Mouse (Mus musculus): Measurements from ENCODE around the gene Tnip2. TPM values are rescaled to one million over a fixed set of nuclear protein-coding genes. Genes with fewer than 3 reads are reported as not detected.

The Tnip2 gene
- polyA plus RNA-seq, 1 experiment from 2014 or later = 6.0 TPM

DNA sequence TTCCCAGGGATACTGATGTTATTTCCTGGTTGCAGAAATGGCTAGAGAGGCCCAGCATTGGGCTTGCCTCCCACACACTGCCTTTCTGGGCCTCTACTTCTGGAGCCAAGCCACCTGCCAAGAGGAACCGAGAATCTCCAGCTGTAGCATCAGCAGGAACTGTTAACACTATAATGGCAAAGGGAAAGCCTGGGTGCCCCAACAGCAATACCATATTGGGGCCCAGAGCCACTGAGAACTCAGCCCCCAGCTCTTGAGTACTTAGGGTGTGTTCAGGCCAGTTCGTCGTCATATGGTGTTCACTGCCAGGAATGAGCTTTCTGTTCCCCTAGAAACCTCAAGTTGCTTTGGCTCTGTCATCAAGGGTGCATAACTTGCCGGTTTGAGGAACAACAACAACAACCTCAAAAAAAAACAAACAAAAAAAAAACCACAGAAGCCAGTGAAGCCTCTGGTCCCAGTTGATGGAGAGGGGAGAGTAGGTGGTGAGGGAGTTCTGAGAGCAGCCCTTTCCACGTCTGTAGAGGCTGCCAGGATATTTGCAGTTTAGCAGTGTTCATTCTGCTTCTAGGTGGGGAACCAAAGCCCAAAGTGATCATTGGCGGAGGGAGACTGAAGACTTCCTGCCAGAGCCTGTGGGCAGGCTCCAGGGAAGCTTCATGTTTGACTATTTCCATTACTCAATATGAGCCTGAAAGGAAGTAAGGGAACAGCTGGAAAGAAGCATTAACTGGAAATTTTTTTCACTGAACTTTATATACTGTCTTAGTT lies 26.3 kb downstream of the Tnip2 start:
- Histone ChIP-seq H3K4me3 (no peak overlapping the region), H3K27me3 (ENCODE audit: low read depth, poor library complexity, severe bottlenecking) (no peaks in the 10 kb centered on the region), H3K27ac (no peak overlapping the region), H3K4me1 (no peaks in the 10 kb centered on the region), H3K9me3 (replicated peaks) (no peaks in the 10 kb centered on the region), H3K36me3 (peaks cover 47% of the 10 kb centered on the region)
- 83% methylated on average over 6 of the region's 6 CpGs for WGBS
- DNase-seq (ENCODE audit: low spot score) = no peak

DNA sequence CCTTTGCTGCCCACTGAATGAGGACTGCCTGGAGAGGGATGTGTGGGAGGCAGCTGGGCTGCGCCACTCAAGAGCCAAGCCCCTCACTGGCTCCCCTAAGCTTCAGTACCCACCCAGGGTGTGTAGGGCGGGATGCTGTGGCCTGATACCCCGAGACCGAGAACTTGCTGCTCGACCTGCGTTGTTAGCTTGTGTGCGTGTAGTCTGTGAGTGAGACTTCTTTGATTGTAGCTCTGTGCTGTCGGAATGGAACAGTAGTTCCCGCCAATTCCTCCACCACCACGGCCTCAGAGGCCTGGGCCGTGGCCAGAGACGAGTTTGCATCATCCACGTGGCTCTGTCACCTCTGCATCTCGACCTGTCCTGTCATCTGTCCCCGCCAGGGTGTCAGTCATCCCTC lies 28.1 kb downstream of the Tnip2 start:
- Histone ChIP-seq H3K9me3 (replicated peaks) (no peaks in the 10 kb centered on the region), H3K27me3 (ENCODE audit: low read depth, poor library complexity, severe bottlenecking) (no peaks in the 10 kb centered on the region), H3K4me1 (no peaks in the 10 kb centered on the region), H3K27ac (no peak overlapping the region), H3K4me3 (no peak overlapping the region), H3K36me3 (peaks cover 65% of the 10 kb centered on the region)
- no peak for DNase-seq (ENCODE audit: low spot score)
- 93% methylated on average over 15 of the region's 15 CpGs for WGBS

DNA sequence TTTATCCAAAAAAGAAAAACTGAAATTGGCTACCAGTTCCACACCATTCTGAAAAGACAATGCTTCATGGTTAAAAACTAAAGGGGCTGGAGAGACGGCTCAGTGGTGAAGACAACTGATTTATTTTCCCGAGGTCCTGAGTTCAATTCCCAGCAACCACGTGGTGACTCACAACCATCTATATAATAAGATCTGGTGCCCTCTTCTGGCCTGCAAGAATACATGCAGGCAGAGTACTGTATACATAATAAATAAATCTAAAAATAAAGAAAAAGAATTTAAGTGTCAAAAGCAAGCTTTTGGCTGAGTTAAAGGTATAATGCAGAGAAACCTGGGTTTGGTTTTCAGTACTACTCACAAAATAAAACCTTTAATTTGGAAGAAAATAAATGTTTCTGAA lies 32.9 kb downstream of the Tnip2 start:
- 80% methylated on average over 3 of the region's 3 CpGs for WGBS
- H3K36me3 ChIP-seq = peaks cover 94% of the 10 kb centered on the region
- no peak overlapping the region for H3K4me3 ChIP-seq
- H3K27me3 ChIP-seq (ENCODE audit: low read depth, poor library complexity, severe bottlenecking) = no peaks in the 10 kb centered on the region
- no peak for DNase-seq (ENCODE audit: low spot score)
- no peaks in the 10 kb centered on the region for H3K9me3 ChIP-seq (replicated peaks)
- H3K4me1 ChIP-seq = no peaks in the 10 kb centered on the region
- H3K27ac ChIP-seq = no peak overlapping the region

DNA sequence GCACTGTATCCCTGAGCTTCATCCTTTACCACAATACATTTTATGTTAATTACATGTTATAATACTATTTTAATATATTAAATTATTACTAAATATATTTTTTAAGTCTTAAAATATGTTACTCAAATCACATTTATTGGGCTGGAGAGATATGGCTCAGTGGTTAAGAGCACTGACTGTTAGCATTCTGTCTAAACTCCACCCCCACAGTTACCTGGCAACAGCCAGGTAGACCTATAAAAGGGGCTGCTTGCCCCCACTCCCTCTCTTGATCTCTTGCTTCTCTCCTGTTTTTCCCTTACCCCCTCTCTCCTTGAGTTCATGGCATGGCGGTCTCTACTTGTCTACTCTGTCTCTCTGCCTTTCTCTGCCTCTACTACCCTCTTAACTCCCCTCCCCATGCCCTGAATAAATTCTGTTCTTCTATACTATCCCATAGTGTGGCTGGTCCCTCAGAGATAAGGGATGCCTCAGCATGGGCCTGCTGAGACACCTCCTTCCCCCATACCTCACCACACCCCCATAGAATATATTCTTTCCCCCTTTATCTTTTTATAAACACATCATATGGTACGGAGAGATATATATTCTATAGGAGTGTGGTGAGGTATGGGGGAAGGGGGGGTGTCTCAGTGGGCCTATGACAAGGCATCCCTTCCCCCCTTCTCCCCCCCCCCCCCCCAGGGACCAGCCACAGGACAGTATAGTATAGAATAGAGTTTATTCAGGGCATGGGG lies 45.6 kb downstream of the Tnip2 start:
- no peak overlapping the region for H3K4me3 ChIP-seq
- no peaks in the 10 kb centered on the region for H3K9me3 ChIP-seq (replicated peaks)
- 96% methylated on average over 2 of the region's 2 CpGs for WGBS
- H3K4me1 ChIP-seq = no peaks in the 10 kb centered on the region
- no peak for DNase-seq (ENCODE audit: low spot score)
- no peaks in the 10 kb centered on the region for H3K27me3 ChIP-seq (ENCODE audit: low read depth, poor library complexity, severe bottlenecking)
- peaks cover 91% of the 10 kb centered on the region for H3K36me3 ChIP-seq
- H3K27ac ChIP-seq = no peak overlapping the region

DNA sequence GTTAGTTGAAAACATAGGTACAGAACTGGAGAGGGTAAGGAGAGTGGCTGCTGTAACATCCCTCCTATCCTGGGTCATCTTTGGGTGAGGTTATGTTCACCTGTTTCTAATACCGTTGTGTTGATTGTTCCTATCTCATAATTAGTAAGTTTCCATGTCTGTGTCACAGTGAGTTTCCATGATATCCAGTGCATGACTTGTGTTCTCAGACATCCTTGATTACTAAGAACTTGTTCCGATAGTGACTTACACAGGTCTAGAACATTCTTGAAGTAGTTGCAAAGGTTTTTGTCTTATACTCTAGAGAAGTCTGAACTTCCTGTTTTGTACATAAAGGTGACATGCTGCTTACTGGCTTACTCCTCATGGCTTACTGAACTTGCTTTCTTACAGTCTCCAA lies 47.1 kb downstream of the Tnip2 start:
- no peaks in the 10 kb centered on the region for H3K27me3 ChIP-seq (ENCODE audit: low read depth, poor library complexity, severe bottlenecking)
- no peaks in the 10 kb centered on the region for H3K4me1 ChIP-seq
- WGBS = 98% methylated on average over 2 of the region's 2 CpGs
- no peaks in the 10 kb centered on the region for H3K9me3 ChIP-seq (replicated peaks)
- H3K36me3 ChIP-seq = peaks cover 94% of the 10 kb centered on the region
- H3K27ac ChIP-seq = no peak overlapping the region
- H3K4me3 ChIP-seq = no peak overlapping the region
- no peak for DNase-seq (ENCODE audit: low spot score)

DNA sequence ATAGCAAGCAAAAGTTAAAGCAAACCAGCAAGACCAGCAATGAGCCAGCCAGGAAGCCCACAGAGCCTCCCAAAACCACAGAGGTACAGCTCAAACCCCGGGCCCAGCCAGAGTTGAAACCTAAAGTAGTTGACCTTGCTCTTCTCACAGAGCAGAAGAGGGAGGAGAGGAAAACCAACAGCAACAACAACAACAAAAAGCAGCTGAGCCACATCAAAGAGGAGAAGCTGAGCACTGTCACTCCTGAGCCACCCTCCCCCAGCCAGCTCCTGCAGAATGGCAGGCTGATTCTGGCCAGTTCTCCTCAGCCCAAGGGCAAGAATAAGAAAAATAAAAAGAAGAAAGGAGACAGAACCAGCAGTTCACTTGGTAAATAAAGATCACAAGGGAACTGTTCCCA lies 47.7 kb downstream of the Tnip2 start:
- Histone ChIP-seq H3K9me3 (replicated peaks) (no peaks in the 10 kb centered on the region), H3K4me1 (no peaks in the 10 kb centered on the region), H3K36me3 (peaks cover 94% of the 10 kb centered on the region), H3K4me3 (no peak overlapping the region), H3K27ac (no peak overlapping the region), H3K27me3 (ENCODE audit: low read depth, poor library complexity, severe bottlenecking) (no peaks in the 10 kb centered on the region)
- DNase-seq (ENCODE audit: low spot score) = no peak
- 93% methylated on average over 1 of the region's 1 CpGs for WGBS

DNA sequence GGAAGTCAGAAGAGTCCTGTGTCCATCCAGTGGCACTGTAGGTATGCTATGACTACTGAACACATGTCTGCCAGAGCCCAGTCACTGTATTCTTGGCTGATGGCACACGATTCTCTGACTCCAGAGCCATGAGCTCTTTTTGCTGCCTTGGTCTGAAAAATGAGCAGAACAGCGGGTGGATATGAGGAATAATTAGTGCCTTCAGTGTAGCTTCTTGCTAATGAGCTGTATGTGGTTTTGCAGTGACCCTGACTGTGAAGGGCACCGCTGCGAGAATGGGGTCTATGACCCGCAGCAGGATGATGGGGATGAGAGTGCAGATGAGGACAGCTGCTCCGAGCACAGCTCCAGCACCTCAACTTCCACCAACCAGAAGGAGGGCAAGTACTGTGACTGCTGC lies 52.0 kb downstream of the Tnip2 start:
- H3K4me1 ChIP-seq = no peaks in the 10 kb centered on the region
- no peak overlapping the region for H3K4me3 ChIP-seq
- no peak overlapping the region for H3K27ac ChIP-seq
- DNase-seq (ENCODE audit: low spot score) = no peak
- 94% methylated on average over 6 of the region's 6 CpGs for WGBS
- H3K36me3 ChIP-seq = peaks cover 99% of the 10 kb centered on the region
- no peaks in the 10 kb centered on the region for H3K9me3 ChIP-seq (replicated peaks)
- no peaks in the 10 kb centered on the region for H3K27me3 ChIP-seq (ENCODE audit: low read depth, poor library complexity, severe bottlenecking)

DNA sequence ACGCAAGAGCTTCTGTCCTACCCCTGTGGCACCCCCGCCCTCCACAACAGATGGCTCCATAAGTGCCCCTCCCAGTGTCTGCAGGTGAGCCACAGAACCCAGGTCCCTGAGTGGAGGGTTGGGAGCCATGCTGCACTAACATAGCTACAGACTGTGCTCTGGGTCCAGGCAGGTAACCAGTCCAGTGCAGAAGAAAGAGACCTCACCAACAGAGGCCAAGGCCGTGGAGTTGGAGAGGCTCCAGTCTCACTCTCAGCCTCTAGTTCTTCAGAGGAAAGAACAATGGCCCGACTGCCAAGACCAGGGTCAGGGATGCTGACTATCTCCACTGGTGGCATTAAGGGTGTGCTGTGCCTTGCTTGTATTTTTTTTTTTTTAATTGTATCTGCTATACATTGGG lies 52.5 kb downstream of the Tnip2 start:
- no peak for DNase-seq (ENCODE audit: low spot score)
- 92% methylated on average over 4 of the region's 4 CpGs for WGBS
- Histone ChIP-seq H3K27ac (no peak overlapping the region), H3K36me3 (peaks cover 98% of the 10 kb centered on the region), H3K9me3 (replicated peaks) (no peaks in the 10 kb centered on the region), H3K4me1 (no peaks in the 10 kb centered on the region), H3K27me3 (ENCODE audit: low read depth, poor library complexity, severe bottlenecking) (no peaks in the 10 kb centered on the region), H3K4me3 (no peak overlapping the region)

DNA sequence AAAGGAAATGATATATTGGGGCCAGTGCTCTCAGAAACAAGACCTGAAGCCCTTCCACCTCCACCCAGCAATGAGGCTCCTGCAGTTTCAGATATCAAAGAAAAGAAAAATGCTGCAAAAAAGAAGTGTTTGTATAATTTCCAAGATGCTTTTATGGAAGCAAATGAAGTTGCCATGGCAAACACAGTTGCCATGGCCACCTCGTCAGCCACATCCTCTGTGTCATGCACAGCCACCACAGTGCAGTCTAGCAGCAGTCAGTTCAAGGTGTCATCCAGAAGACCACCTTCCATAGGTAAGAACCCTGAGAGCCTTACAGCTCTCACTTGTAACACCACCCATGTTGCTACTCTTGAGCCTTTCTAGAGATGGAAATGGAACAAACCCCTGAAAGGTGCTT lies 54.8 kb downstream of the Tnip2 start:
- Histone ChIP-seq H3K4me1 (no peaks in the 10 kb centered on the region), H3K27me3 (ENCODE audit: low read depth, poor library complexity, severe bottlenecking) (no peaks in the 10 kb centered on the region), H3K4me3 (no peak overlapping the region), H3K36me3 (peaks cover 93% of the 10 kb centered on the region), H3K27ac (no peak overlapping the region), H3K9me3 (replicated peaks) (no peaks in the 10 kb centered on the region)
- WGBS = 88% methylated on average over 1 of the region's 1 CpGs
- no peak for DNase-seq (ENCODE audit: low spot score)

DNA sequence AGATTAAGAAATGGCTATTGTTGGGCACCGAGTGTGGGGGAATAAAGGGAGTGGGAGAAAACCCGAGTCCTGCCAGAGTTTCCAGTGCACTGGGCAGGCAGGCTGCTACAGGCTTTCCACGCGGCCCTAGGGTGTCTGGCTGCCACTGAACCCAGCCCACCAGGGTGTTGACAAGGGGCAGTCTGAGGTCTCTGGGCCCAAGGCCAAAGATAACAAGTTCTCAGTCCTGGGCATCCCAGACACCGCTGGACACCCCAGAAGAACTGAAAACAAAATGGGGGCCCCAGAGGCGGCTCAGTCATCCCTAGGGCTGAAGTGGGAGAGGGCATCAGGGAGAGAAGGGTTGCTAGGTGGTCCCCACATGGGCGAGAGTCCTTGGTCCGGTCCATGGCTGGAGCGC lies 67.6 kb downstream of the Tnip2 start:
- no peak for DNase-seq (ENCODE audit: low spot score)
- WGBS = 95% methylated on average over 9 of the region's 9 CpGs

More for the DNA sequence above, 67.6 kb downstream of the Tnip2 start:
- no peaks in the 10 kb centered on the region for H3K4me1 ChIP-seq
- no peak overlapping the region for H3K27ac ChIP-seq
- H3K36me3 ChIP-seq = peaks cover 88% of the 10 kb centered on the region
- no peak overlapping the region for H3K4me3 ChIP-seq
- H3K27me3 ChIP-seq (ENCODE audit: low read depth, poor library complexity, severe bottlenecking) = no peaks in the 10 kb centered on the region
- no peaks in the 10 kb centered on the region for H3K9me3 ChIP-seq (replicated peaks)

Other genes starting within 250 kb of the Tnip2 start
- gene Zfyve28, start 225.5 kb downstream of the Tnip2 start, polyA plus RNA-seq (2016; fragmentation: Nextera tagmentation; extraction: Ambion mirVana) = 0.62 and 0.76 TPM in 2 replicates
- not detected in 2 replicates for gene Cfap99, start 225.4 kb downstream of the Tnip2 start, polyA plus RNA-seq (2016; fragmentation: Nextera tagmentation; extraction: Ambion mirVana)
- gene Rnf4, start 177.7 kb downstream of the Tnip2 start, polyA plus RNA-seq (2016; fragmentation: Nextera tagmentation; extraction: Ambion mirVana) = 188 and 207 TPM in 2 replicates
- gene Fam193a, start 144.1 kb downstream of the Tnip2 start, polyA plus RNA-seq (2016; fragmentation: Nextera tagmentation; extraction: Ambion mirVana) = 13.9 and 15.1 TPM in 2 replicates
- gene Sh3bp2, start 11.8 kb upstream of the Tnip2 start, polyA plus RNA-seq (2016; fragmentation: Nextera tagmentation; extraction: Ambion mirVana) = 9.9 and 17.1 TPM in 2 replicates
- gene Add1, start 59.7 kb upstream of the Tnip2 start, polyA plus RNA-seq (2016; fragmentation: Nextera tagmentation; extraction: Ambion mirVana) = 134 and 166 TPM in 2 replicates
- 105 and 111 TPM in 2 replicates for gene Mfsd10, start 123.2 kb upstream of the Tnip2 start, polyA plus RNA-seq (2016; fragmentation: Nextera tagmentation; extraction: Ambion mirVana)
- 29.1 and 31.9 TPM in 2 replicates for gene Nop14, start 146.2 kb upstream of the Tnip2 start, polyA plus RNA-seq (2016; fragmentation: Nextera tagmentation; extraction: Ambion mirVana)
- 0.73 and 1.3 TPM in 2 replicates for gene Grk4, start 146.4 kb upstream of the Tnip2 start, polyA plus RNA-seq (2016; fragmentation: Nextera tagmentation; extraction: Ambion mirVana)
- 15.1 and 17.1 TPM in 2 replicates for gene Htt, start 247.7 kb upstream of the Tnip2 start, polyA plus RNA-seq (2016; fragmentation: Nextera tagmentation; extraction: Ambion mirVana)